Mouse (Mus musculus) monocyte, adult 2 months (primary cell): ENCODE data around the gene Tfap4.
"Not testable (repeated sequence)": the region's sequence is repeated elsewhere in the genome, so short reads cannot be mapped to it uniquely, and the experiment has no call there.

Experiments
- DNase-seq, 2 experiments: peaks; one replicate each; pipeline ENCODE4 v3.0.0; 2022; ENCODE audit warnings: low spot score in 2 of 2, low read depth in 1 of 2

The Tfap4 gene

DNA sequence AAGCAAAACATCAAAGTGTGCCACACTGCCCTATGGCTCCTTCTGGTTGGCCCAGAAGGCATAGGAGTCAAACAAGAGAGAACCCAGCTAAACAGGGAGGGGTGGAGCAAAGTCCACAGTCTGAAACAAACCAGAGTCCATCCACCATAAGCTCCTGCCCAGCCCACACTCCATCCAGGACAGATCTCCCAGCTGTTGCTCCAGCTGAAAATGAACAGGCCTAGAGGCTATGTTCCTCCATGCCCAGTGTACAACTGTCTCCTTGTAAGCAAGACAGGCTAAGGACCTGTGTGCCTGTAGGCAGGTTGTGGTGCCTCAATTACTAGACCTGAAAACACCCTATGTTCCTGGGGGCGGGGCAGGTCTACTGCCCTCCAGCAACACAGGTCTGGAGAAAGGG, 2.6 kb downstream of the Tfap4 start:
- no peak for DNase-seq

DNA sequence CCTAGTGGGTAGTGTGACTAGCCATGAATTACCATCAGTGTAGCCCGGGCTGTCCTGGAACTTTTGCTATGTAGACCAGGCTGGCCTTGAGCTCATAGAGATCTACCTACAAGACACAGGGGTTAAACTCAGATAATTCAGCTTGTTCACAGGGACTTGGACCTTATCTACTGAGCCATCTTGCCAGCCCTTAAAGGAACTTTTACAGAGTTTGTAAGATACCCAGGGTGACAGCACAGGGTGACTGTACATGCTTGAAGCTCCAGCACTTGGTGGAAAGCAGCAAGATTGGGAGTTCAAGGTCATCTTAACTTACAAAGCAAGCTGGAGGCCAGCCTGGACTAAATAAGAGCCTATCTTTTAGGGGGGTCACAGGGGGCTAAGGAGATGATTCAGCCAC, 4.1 kb downstream of the Tfap4 start:
- no peak for DNase-seq

DNA sequence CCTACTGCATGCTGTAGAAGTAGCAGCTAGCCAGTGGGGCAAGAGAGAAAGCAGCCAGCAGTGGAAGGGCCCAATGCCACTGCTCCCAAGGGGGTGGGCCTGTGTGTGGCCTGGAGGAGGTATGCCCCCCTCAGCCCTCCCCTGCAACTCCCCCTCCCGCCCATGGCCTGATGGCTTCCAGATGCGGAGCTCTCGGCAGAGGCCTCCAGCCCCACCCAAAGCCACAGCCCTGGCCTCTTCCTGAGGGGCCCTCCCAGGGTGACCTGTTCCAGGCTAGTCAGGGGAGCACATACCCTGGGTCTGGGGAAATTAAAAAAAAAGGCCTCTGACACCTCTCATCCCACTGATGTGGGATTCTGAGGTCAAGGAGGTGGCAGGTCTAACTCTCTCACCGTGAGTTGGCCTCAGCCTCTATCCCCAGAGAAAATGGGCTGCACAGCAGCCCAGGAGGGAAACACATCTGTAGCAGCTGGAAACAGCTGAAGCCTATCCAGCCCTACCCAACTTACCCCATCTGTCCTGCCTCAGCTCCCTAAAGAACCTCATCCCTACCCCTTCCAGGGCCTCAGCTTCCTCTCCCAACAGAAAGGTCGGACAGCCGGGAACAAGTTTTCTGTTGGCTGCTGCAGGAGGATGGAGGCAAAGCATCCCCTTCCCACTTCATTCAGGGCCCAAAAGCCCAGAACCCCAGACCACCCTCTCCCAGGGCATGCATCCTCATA, 6.7 kb downstream of the Tfap4 start:
- DNase-seq: no peak

DNA sequence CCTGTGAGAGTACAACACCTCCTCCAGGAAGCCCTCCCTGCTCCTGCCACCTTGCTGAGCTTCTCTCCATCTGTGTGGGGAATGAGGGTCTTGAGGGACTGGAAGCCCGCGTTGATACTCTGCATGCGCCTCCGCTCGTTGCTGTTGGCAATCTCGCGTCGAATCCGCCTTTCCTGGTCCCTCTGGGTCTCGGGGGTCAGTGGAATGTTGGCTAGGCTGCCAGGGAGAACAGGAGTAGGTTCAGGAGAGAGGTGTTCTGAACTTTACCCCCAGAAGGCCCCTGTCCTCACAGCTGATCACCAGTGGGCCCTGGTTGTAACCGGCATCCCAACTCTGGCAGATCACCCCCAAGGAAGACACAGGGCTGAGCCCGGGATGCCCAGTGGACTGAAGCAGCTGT, 7.8 kb downstream of the Tfap4 start:
- DNase-seq: no peak

DNA sequence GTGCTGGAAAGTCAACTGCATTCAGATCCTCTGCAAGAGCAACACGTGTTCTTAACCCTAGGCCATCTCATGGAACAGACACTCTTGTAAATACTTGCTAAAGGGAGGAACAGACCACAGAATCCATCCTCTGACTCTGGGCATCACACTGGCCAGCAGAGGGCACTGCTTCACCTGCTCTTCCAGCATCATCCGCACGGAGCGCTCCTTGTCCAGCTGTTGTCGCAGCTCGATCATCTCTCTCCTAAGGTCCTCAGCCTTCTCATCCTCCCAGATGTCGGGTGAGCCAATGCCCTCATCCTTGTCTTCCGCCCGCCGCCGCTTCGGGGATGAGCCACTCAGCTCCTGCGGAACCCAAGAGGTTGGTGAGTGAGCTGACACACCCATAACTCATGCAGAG, 8.6 kb downstream of the Tfap4 start:
- DNase-seq: peak in 1 of 2 experiments; percentile 29

DNA sequence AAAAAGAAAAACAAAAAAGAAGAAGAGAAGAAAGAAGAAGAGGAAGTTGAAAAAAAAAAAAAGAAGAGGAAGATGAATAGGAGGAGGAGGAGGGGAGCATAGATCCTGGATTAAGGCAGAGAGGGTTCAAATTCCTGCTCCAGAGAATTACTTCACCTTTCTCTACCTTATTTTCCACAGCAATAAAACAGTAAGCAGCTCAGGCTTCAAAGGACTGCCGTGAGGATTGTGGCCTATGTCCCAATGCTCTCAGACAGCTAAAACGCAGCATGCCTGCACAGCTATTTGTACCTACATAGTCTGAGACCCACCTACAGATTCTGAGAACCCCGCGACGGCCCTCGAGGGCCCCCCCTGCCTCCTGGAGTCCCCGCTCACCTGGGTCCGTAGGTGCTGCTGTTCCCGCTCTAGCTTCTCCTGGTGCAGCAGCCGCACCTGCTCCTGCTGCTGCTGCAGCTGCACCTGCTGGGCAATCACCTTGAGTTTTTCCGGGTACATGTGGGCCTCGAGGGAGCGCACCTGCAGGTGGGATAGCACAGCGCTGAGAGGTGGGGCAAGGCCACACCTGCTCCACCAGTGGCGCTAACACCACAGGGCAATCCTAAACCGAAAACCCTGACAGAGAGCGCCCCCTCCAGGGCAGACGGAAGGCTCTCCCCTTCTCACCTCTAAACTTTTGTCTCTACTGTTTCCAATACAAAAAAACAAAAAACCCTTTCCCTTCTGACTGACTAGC, 10.5 kb downstream of the Tfap4 start:
- no peak for DNase-seq

DNA sequence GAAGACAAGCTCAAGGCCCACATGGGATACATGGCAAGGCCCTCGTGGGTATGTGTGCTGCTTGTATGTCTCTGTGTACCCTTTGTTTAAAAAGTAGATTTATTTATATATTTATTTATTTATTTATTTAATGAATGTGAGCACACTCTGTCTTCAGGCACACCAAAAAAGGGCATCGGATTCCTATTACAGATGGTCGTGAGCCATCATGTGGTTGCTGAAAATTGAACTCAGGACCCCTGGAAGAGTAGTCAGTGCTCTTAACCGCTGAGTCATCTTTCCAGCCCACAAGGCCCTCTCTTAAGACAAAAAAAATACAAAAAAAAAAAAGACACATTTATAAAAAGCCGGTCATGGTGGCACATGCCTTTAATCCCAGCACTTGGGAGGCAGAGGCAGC, 12.0 kb downstream of the Tfap4 start:
- DNase-seq: no peak

DNA sequence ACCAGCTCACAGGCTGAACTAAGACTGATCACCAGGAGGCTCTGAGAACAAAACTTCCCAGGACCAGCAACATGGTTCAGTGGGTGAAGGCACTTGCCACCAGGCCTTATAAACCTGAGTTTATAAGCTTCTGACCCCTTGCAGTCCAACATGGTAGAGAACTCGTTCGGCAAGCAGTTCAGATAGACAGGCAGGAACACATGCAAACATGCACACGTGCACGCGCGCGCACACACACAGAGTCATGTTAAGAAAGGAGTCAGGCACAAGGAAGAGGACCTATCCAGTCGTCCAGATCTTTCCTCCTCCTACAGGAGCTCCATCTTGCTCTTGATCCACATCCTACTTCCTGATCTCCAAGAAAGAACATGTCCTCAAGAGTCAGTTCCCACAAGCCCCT, 12.8 kb downstream of the Tfap4 start:
- DNase-seq: no peak

DNA sequence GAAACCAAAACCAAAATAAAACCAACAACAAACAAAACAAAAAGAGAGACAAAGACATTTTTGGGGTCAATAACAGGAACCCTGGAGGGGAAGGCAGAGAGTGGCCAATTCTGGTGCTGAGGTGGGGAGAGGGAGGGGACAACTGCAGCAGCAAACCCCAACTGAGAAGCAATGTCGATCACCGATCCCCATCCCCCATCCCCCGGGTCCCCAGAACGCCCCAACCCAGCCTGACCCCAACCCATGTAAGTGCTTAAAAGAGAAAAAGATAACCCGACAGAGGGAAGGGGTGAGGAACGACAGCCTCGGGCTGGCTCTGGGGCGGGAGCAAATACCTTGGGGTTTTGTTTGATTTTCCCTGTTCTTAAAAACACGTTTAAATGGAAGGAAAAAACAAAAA, 14.8 kb downstream of the Tfap4 start:
- DNase-seq: no peak

DNA sequence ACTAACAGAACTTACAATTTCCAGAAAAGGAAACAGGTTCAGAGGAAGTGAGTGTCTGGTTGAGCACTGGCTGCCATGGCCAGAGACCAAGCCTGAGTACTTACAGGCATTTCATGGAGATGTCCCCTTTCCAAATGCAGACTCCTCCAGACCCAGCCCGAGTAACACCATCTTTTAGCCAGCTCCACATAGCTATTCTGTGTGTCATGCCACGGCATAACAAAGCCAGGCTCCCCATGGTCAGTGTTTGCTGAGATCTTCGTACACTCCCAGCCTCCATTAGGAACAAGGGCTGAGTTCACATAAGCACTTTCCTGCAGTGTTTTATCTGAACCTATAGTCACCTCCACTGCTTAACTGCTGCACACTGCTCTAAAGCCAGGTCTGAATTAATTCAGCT, 16.4 kb downstream of the Tfap4 start:
- no peak for DNase-seq

DNA sequence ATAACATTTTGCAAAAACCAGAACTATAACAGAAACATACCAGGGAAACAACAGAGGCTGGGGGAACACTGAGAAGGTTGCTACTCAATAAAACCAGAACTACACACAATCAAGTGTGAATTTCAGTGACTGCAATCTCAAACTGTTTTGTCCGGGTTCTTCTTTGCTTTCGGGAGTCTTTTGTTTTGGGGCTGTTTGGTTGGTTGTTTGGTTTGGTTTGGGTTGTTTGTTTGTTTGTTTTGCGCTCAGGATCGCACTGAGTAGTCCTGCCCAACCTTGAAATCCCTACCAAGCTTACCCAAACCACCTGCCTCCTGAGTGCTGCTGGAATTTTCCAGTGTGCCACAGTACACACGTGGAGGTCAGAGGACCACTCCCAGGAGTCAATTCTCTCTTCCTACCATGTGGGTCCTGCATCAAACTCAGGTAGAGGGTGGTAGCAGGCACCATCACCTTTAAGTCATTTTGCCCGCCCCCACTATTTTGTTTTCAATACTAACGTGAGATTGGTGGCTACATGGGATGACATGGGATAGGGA, 17.3 kb downstream of the Tfap4 start:
- no peak for DNase-seq

DNA sequence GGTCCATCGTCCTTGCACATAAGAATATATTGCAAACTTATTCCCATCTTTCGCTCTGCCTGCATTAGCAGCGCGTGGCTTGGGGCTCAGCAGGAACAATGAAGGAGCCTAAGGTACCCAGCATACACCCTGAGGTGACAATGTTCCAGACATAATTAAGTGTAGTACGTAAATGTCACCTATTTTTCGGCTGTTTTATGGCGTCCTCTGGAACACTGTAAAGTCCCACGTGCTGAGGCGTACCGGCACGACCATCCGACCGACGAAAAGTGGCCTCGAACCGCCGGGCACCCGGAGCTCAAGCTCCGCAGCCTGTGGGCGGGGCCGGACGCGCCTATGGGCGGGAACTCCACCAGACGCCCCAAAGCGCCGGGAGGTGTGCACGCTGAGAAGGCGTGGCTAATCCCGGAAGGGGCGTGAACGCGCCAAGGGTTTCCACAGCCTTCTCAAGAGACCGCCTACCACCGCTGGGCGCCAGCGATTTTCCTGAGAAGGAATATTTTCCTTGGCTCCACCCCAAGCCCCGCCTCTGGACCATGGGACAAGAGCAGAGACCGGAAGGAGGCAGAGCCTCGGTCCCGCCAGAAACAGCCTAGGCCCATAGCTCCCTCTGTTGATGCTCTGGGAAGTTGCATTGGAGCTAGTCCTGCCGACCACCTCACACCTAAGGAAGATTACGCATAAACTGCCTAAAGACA, 18.0 kb downstream of the Tfap4 start, which contains the start of gene Srl:
TSS of gene Srl (minus strand) at position 316 of the 698 bp plus-strand sequence.
- DNase-seq: peak; percentile 92 to 97

DNA sequence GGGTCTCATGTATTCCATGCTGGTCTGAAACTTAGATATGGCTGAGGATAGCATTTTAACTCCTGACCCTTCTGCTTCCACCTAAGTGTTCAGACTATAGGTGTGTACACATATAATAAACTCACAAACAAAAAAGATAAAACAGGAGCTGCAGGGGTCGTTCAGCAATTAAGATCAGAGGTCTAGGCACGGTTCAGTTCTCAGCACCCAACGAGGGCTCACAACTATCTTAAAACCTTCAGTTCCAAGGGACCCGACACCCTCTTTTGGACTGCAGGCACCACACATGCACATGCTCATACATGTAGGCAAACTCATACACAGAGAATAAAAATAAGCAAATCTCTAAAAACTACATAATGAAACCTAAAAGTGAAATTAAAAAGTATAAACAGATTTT, 18.6 kb downstream of the Tfap4 start:
- no peak for DNase-seq

DNA sequence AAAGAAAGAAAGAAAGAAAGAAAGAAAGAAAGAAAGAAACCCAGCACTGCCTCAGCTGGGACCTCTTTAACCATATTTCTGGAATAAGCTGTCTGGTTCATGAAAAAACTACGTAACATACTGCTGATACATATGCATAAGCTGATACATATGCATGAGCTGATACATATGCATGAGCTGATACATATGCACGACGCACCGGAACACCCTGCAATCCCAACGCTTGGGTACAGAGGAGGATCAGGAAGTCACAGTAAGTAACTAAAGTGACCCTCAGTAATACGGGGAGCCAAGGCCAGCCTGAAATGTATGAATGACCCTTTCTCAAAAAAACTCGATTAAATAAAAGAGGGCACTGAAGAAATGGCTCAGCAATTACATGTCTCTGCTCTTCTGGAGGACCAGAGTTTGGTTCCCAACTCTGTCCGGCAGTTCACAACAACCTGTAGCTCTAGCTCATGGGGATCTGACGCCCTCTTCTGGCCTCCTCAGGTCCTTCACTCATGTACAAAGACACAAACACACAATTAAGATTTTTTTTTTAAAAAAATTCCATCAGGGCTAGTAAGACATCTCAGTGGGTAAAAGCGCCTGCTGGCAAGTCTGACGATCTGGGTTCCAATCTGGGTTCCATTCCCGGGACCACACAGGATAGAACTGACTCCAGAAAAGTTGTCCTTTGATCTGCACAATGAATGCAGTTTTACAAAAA, 19.4 kb downstream of the Tfap4 start:
- DNase-seq: no peak

DNA sequence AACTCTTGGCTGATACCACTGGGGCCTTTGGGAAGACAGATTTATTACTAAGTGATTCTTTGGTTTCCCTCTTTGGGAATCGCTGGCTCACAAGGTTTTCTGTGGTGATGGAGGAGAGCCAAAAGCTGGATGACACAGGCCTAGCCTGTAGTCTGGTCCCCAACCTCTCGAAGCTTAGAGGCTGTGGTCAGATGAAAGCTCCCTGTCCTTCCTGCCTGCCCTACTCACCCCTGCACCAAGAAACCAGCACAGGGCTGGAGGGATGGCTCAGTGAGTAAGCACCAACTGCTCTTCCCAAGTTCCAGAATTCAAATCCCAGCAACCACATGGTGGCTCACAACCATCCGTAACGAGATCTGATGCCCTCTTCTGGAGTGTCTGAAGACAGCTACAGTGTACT, 20.1 kb downstream of the Tfap4 start:
- no peak for DNase-seq

DNA sequence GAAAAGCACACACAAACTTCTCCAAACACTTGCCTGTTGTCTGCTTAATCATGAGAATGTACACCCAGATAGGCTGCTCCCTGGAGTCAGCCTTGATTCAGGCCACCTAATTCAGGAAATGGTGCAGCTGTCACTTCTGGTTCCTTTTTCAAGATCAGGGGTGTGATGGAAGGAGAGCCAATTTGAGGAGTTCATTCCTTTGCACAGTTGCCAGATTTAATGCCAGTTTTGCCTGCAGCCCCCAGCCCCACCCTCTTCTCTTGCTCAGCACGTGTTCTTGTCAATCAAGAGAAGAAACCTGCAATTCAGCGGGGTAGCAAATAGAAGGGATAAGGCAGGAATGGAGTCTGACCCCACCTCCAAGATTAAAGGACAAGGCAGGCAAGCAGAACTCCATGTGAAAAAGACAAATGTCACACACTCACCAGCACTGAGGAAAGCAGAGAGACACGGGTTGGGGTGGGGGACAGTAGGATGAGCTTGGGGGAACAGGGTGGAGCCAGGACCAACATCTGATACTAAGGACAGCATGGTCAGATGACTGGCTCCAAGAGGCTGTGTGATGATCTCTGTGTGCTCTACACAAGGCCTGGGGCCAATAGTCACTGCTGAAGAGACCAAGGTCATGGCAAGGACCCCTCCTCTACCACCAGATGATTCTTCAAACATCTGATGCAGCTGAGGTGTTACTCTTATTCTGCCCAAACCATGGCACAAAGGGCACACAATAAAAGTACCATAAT, 21.9 kb downstream of the Tfap4 start:
- DNase-seq: no peak

DNA sequence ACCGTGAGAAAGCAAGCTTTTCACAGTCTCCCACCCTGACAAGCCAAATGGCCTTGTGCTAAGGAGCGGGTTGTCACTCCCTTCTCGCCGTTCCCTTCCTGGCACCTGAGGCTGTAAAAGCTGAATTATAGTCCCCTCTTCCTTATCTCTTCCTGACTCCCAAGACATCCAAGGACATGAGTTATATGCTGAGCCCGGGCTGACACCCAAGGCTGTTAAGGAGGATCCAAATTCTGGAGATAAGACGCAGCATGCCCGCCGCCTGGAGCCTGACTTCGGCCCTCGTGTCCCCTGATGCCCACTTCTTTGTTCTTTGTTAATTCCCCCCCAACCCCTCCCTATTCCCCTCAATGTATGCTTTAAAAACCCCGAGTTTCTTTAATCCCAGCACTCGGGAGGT, 32.3 kb downstream of the Tfap4 start:
- not testable (repeated sequence) for DNase-seq

DNA sequence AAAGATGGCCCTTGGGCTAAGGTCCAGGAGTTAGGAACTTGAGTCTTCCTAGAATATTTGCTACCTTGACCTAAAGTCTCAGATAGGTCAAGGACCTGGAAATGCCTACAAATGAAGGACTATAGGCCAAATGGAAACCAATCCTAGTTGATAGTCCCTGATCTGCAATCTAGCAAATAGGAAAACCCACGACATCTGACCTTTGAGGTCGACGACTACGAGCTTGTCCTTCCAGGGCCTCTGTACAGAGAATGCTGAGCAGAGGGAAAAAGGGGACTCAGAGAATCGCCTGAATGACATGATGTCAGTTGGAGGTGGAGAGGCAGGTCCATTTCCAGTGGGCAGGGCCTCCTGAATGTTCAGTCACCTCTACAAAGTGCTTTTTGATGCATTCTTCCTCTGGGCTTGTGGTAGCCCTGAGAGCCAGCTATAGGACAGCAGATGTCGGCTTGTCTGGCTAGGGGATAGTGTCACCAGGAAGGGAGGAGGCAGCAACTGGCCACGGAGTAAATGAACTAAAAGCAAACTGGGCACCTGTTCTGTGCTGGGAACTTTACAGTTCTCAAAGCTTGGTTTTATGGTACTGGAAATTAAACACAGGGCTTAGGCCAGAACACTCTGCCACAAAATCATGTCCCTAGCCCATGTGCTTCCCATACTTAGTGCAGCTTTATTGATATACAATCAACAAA, 36.2 kb downstream of the Tfap4 start:
- DNase-seq: no peak

DNA sequence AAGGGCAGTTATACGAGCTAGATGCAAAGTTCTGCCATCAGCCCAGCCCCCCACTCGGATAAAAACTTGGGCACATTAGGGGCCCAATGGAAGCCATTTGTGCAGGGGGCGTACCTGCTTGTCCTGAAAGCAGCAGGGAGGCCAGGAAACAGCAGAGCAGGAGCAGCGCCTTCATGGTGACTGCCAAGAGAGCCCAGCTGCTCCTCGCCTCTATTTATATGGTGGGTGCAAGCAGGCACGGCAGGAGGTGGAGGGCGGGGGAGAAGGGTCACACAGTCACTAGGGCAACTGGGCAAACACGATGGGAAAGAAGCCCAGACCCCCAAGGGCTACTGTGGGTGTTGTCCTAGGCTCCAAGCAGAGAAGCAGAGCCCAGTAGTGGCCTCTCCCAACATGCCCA, 36.8 kb downstream of the Tfap4 start:
- no peak for DNase-seq
